Mouse (Mus musculus): Measurements from ENCODE around the gene Nab1.
"Not testable (repeated sequence)": the region's sequence is repeated elsewhere in the genome, so short reads cannot be mapped to it uniquely, and the experiment has no call there.

The Nab1 gene

DNA sequence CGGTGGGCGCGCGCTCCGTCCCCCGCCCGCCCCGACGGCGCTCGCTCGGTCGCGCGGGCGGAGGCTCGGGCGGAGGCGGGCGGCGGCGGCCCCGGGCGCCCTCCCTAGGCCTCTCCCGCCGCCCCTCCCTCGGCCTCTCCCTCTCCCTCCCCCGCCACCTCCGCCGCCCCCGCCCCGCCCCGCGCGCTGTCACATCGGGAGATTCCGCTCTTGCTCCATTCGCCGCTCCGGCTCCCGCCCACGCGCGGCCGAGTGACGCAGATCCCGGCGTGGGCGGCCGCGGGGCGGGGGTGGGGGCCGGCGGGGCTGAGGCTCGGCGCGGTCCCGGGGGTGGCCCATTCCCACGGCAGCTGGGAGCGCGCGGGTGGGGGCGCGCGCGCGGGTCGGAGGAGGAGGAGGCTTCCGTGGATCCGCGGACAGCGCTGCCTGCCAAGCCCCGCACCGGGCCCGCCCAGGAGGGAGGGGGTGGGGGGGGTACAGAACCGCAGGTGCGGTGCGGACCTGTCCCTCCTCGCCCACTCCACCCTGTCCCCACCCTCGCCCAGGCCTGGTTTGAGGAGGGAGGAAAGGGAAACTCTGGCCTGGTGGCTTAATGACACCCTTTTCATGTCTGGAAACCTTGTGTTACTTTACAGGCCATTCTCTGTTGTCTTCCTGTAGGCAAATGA lies at the start of gene Nab1:
TSS of gene Nab1 (minus strand) at position 366 of the 668 bp plus-strand sequence.
- peak; percentile 87 to 93 for DNase-seq (ENCODE audit: inconsistent age in 2 of 2, low spot score in 1 of 2)

- peak; percentile 23 to 80 for DNase-seq (ENCODE audit: inconsistent age in 2 of 2, low spot score in 1 of 2)
Measured at GRCm38 (mm10) chr1:52547451-52547850, 47.0 kb upstream of the Nab1 start.

DNA sequence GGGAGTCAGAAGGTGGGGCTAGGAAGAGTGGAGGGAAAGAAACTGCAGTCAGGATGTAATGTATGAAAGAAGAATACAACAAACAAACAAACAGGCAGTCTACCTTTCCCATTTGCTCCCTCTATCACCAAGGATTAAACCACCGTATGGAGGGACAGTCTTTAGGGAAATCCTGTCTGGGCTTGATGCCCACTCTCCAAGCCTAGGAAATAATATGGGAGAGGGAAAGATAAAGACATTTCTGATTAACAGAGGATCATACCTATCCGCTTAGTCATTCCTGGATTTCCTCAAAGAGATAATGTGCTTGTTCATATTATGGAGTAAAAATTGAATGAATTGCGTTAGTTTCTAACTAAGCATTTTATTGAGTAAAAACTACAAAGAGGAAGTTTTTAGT lies 46.3 kb upstream of the Nab1 start:
- DNase-seq (ENCODE audit: inconsistent age in 2 of 2, low spot score in 1 of 2) = peak in 1 of 2 experiments; percentile 33

DNA sequence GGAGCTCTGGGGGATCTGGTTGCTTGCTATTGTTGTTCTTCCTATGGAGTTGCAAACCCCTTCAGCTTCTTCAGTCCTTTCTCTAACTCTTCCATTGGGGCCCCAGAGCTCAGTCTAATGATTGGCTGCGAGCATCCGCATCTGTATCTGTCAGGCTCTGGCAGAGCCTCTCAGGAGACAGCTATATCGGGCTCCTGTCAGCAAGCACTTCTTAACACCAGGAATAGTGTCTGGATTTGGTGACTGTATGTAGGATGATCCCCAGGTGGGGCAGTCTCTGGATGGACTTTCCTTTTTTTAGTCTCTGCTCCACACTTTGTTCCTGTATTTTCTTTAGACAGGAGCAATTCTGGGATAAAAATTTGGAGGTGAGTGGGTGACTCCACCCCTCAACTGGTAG lies 39.6 kb upstream of the Nab1 start:
- DNase-seq (ENCODE audit: inconsistent age in 2 of 2, low spot score in 1 of 2) = not testable (repeated sequence)

- no peak for DNase-seq (ENCODE audit: inconsistent age in 2 of 2, low spot score in 1 of 2)
Measured at GRCm38 (mm10) chr1:52529933-52530332, 29.5 kb upstream of the Nab1 start.

DNA sequence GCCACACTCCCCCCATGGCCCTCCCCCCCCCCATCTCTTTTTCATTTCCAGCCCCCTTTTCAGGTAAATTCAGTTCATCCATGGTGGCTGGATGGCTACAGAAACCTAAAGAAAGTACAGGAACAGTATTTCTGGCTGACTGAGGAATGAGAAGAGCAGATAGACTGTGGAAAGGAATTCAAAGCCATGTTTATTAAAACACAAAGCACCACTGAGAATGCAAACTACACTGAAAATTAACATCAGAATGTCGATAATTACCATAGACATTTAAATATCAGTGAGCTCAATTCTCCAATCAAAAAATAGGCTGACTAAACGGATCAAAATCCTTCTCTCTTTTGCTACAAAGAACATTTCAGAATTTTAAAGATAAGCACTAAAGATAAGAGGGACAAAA lies 27.2 kb upstream of the Nab1 start:
- no peak for DNase-seq (ENCODE audit: inconsistent age in 2 of 2, low spot score in 1 of 2)

GRCm38 (mm10) chr1:52527252-52527651 lies 26.8 kb upstream of the Nab1 start:
- DNase-seq (ENCODE audit: inconsistent age in 2 of 2, low spot score in 1 of 2) = no peak

GRCm38 (mm10) chr1:52524663-52525062 lies 24.2 kb upstream of the Nab1 start:
- no peak for DNase-seq (ENCODE audit: inconsistent age in 2 of 2, low spot score in 1 of 2)

DNA sequence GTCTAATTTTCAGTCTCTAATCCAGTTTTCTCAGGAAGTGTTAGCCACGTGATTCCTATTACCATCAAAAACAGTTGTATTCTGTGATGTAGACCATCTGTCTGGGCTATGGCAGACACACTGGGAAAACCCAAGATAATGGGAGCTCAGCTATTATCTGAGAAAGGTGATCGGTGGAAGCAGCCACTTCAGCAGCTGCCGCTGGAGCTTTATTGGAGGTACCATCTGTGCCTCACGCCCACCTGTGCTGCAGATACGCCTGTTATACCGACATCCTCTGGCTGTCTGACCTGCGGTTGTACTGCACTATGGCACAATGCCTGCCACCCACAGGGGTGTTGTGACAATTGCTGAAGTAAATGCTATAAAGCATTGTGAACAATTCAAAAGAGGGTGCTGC lies 23.7 kb upstream of the Nab1 start:
- no peak for DNase-seq (ENCODE audit: inconsistent age in 2 of 2, low spot score in 1 of 2)

- no peak for DNase-seq (ENCODE audit: inconsistent age in 2 of 2, low spot score in 1 of 2)
Measured at GRCm38 (mm10) chr1:52521436-52521993, 21.0 kb upstream of the Nab1 start.

DNA sequence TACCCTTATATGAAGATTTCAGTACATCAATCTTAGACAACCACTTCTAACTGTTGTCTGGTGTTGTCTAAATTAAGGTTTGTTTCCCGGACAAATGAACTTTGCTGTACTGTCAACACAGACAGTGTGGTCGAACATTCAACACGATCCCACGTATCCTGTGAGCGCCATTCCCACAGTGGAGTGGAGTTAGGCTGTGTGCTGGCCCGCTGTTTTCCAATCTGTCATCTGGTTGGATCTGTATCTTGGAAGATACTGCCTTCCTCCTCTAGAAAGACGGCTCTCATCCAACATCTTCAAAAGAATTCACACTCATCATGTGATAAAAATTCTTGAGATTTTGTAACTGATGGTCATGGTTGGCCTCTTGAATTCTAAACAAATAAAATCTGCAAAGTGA lies 19.7 kb upstream of the Nab1 start:
- no peak for DNase-seq (ENCODE audit: inconsistent age in 2 of 2, low spot score in 1 of 2)

DNA sequence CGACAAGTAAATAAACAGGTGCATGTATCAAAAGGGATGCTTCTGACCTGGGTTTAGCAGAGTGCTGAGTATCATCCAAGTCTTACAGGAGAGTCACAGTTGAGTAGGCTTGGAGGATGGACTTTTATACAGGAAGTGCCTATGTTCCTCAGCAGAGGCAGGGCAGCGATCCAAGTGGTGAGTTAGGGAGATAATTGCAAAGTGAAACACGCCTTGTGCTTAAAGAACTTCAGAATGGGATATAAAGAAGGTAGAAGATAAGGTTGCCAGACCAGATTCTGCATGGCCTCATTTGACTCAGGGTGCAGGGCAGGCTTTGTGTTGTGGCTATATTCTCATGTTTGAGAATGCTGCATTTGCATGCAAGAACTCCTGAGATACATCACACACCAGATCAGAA lies 14.8 kb upstream of the Nab1 start:
- DNase-seq (ENCODE audit: inconsistent age in 2 of 2, low spot score in 1 of 2) = no peak

GRCm38 (mm10) chr1:52511788-52512425 lies 11.4 kb upstream of the Nab1 start:
- no peak for DNase-seq (ENCODE audit: inconsistent age in 2 of 2, low spot score in 1 of 2)

GRCm38 (mm10) chr1:52506211-52506610 lies 5.7 kb upstream of the Nab1 start:
- no peak for DNase-seq (ENCODE audit: inconsistent age in 2 of 2, low spot score in 1 of 2)

DNA sequence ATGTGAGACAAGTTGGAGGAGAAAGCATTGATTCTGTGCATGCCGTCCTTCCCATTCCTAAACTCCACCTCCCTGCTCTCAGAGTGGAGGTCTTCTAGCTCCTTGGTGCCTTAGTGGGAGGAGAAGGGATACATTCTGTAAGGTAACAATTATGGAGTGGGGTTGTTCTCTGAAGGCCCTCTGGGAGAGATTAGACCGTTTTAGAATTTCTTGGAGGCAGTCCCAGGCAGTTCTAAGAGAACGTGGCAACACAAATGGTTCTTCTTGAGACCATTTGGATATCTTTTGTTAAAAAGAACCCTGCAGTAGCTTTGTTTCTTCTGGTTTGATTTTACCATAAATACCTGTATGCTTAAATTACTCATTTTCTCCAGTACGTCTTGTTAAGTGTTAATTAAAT lies 1.8 kb upstream of the Nab1 start:
- DNase-seq (ENCODE audit: inconsistent age in 2 of 2, low spot score in 1 of 2) = peak in 1 of 2 experiments; percentile 24

DNA sequence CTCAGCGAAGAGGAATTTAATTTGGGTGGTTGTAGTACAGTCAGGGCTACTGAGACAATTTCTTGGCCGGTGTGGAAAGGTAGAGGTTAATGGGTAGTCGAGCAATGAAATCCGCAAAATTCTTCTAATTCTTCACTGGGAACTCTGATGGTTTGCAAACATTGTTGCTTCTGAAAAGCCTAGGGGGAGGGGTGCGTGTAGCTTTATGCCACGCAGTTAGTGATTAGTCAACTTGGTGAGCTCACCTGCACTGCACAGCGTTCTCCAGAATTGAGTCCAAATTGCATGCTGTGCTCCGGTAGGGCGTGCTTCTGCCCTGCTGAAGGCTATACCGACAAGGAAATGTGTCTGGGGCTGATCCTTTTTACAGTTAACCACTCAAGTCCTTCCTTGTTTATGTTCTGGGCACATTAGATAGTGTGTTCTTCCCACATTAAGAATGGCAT lies 1.2 kb upstream of the Nab1 start:
- peak in 1 of 2 experiments; percentile 52 for DNase-seq (ENCODE audit: inconsistent age in 2 of 2, low spot score in 1 of 2)

DNA sequence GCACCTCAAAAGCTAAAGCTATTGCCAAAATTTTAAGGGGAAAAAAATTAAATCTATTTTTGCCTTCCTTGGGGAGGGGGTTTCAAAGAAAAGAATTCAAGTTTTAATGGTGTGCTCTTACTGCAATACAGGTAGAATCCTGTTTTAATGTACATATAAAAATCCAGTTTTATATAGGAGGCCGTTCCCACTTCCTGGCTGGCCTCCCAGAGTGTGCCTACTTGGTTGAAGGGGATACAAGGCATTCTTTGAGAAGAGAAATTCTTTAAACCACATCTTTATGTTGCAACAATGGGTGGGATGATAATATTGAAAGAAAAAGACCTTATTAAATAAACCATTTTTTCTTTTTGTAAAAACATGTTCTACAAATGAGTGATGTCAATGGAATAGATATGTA lies 611 bp upstream of the Nab1 start:
- DNase-seq (ENCODE audit: inconsistent age in 2 of 2, low spot score in 1 of 2) = no peak

DNA sequence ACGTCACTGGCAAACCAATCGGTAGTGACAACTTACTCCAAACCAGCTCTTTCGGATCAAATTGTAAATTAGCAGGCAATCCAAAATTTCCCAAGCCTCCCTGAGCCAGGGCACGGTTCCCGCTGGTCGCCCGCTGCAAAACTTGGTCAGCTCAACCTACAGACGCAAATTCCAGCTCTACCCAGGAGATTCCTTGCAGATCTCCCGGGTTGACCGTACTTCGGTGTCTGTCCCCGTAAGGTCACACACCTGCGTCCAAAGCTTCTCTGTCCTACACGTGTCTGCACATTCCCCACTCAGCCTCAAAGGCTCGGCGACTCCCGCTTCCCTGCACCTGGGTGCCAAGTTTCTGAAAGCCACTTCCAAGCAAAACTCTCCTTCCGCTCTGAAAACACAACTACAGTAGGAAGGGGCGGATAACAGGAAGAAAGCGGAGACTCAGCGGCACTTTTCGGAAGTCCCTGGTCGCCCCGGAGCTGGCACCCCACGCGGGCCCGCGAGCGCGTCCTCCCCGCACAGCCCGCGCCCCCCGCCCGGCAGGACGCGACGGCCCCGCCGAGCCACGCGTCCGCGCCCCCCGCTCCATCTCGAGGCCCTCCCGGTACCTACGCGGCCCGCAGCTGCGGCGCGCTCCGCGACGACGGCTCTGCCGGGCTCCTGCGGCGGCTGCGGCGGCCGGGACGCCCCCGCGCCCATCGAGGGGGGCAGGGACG lies 722 bp downstream of the Nab1 start:
- peak; percentile 67 to 92 for DNase-seq (ENCODE audit: inconsistent age in 2 of 2, low spot score in 1 of 2)

DNA sequence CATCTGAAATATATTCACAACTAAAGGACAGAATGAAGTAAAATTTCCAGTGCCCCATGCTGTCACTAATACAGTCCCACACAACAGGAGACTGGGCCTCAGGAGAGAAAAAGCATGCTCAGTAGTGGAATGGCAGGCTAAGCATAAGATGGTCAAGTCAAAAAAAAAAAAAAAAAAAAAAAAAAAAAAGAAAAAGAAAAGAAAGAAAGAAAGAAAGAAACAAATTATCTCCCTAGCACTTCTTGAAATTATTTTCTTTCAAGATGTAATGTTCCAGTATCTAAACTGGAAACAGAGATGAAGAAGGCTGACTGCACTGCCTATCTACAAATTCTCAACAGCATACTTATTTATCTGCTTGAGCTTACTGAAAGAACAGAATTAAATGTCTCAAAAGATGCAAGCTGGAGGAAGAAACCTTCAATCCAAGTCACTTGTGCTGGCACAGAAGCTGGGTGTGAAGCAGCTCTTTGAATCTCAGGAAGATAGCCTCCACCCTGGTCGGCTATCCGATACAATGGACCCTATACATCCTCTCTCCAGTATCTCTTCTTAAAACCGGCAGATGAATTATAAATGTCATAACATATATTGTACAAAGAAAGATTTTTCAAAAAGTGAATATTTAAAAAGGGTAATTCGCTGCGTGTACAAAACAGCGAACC lies 1.6 kb downstream of the Nab1 start:
- DNase-seq (ENCODE audit: inconsistent age in 2 of 2, low spot score in 1 of 2) = peak in 1 of 2 experiments; percentile 66

GRCm38 (mm10) chr1:52489538-52490181 lies 10.8 kb downstream of the Nab1 start:
- DNase-seq (ENCODE audit: inconsistent age in 2 of 2, low spot score in 1 of 2) = peak in 1 of 2 experiments; percentile 53

DNA sequence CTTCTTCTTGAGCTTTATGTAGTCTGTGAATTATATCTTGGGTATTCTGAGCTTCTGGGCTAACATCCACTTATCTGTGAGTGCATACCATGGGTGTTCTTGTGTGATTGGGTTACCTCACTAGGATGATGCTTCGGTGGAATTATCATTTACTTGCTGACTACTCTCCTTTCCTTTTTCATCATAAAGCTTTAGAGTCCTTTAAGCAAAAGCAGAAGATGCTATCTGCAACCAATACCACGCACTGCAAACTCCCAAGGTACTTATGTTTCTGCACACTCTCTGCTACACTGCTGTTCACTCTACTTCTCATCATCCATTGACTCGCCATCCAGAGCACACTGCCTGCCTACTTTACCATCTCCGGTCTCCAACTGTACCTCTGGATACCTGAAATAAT lies 15.5 kb downstream of the Nab1 start:
- DNase-seq (ENCODE audit: inconsistent age in 2 of 2, low spot score in 1 of 2) = no peak

All from adrenal gland, adult (tissue).